Mouse (Mus musculus): ENCODE data around the gene Olfr1178. TPM values are rescaled to one million over a fixed set of nuclear protein-coding genes. Genes with fewer than 3 reads are reported as not detected.

The Olfr1178 gene
- total RNA-seq (2014; rRNA removed) (not detected in 2 replicates), polyA plus RNA-seq (2015; fragmentation: Nextera tagmentation; extraction: Ambion mirVana) (not detected in 2 replicates)

- H3K9ac ChIP-seq (replicated peaks; ENCODE audit: low read length, poor library complexity, severe bottlenecking): no peak within 1 kb of the TSS
- DNase-seq (ENCODE audit: low spot score) (no peak), ATAC-seq (ENCODE audit: low FRiP score) (no peak)
- 79% methylated on average over 1 of the region's 1 CpGs for WGBS
- H3K27me3 ChIP-seq (ENCODE audit: insufficient read depth, low read length): no peaks in the 10 kb centered on the region
- H3K4me3 ChIP-seq (ENCODE audit: low read depth, low read length): no peak within 1 kb of the TSS
- TF ChIP-seq CTCF (IDR thresholded peaks at IDR 0.05): no peak
- H3K27ac ChIP-seq (ENCODE audit: low read depth, low read length): no peak within 1 kb of the TSS
- no peaks in the 10 kb centered on the region for H3K36me3 ChIP-seq (ENCODE audit: insufficient read depth, low read length)
- H3K4me1 ChIP-seq (ENCODE audit: insufficient read depth, low read length): no peaks in the 10 kb centered on the region
- no peaks in the 10 kb centered on the region for H3K9me3 ChIP-seq (ENCODE audit: low read length)
- no peak within 1 kb of the TSS for H3K4me2 ChIP-seq (ENCODE audit: low read depth, low read length, poor library complexity, severe bottlenecking)
Measured at GRCm38 (mm10) chr2:88386762-88387161, at the start of gene Olfr1178. TSS of gene Olfr1178 (plus strand) at chr2:88387062.

- H3K27ac ChIP-seq (ENCODE audit: low read depth, low read length): no peak within 1 kb of the TSS
- H3K4me3 ChIP-seq (ENCODE audit: low read depth, low read length): no peak within 1 kb of the TSS
- no peak within 1 kb of the TSS for H3K4me2 ChIP-seq (ENCODE audit: low read depth, low read length, poor library complexity, severe bottlenecking)
- H3K9me3 ChIP-seq (ENCODE audit: low read length): no peaks in the 10 kb centered on the region
- DNase-seq (ENCODE audit: low spot score): no peak
- H3K27me3 ChIP-seq (ENCODE audit: insufficient read depth, low read length): no peaks in the 10 kb centered on the region
- no peaks in the 10 kb centered on the region for H3K36me3 ChIP-seq (ENCODE audit: insufficient read depth, low read length)
- no peaks in the 10 kb centered on the region for H3K4me1 ChIP-seq (ENCODE audit: insufficient read depth, low read length)
- no peak within 1 kb of the TSS for H3K9ac ChIP-seq (replicated peaks; ENCODE audit: low read length, poor library complexity, severe bottlenecking)
- WGBS: 75% methylated on average over 1 of the region's 1 CpGs
- ATAC-seq (ENCODE audit: low FRiP score): no peak
- TF ChIP-seq CTCF (IDR thresholded peaks at IDR 0.05): no peak
Measured at GRCm38 (mm10) chr2:88346392-88346791, 40.5 kb upstream of the Olfr1178 start, which contains the start of gene Olfr1177-ps. TSS of gene Olfr1177-ps (minus strand) at chr2:88346492.

GRCm38 (mm10) chr2:88356304-88356703 lies 30.6 kb upstream of the Olfr1178 start:
- 3% methylated on average over 2 of the region's 2 CpGs for WGBS
- TF ChIP-seq CTCF (IDR thresholded peaks at IDR 0.05): peak; percentile 82
- DNase-seq (ENCODE audit: low spot score) (peak; percentile 84), ATAC-seq (ENCODE audit: low FRiP score) (0 out of 2 replicates have a peak, but pooled peaks have one; percentile 34)
- H3K36me3 ChIP-seq (ENCODE audit: insufficient read depth, low read length): no peaks in the 10 kb centered on the region
- H3K27ac ChIP-seq (ENCODE audit: low read depth, low read length): no peak overlapping the region
- H3K4me2 ChIP-seq (ENCODE audit: low read depth, low read length, poor library complexity, severe bottlenecking): no peak overlapping the region
- no peak overlapping the region for H3K4me3 ChIP-seq (ENCODE audit: low read depth, low read length)
- no peaks in the 10 kb centered on the region for H3K27me3 ChIP-seq (ENCODE audit: insufficient read depth, low read length)
- H3K9me3 ChIP-seq (ENCODE audit: low read length): no peaks in the 10 kb centered on the region
- H3K4me1 ChIP-seq (ENCODE audit: insufficient read depth, low read length): no peaks in the 10 kb centered on the region
- H3K9ac ChIP-seq (replicated peaks; ENCODE audit: low read length, poor library complexity, severe bottlenecking): no peak overlapping the region

GRCm38 (mm10) chr2:88406353-88406752 lies 19.5 kb downstream of the Olfr1178 start, which contains the start of gene Olfr1179:
TSS of gene Olfr1179 (minus strand) at chr2:88406453.
- Histone ChIP-seq H3K9me3 (ENCODE audit: low read length) (no peaks in the 10 kb centered on the region), H3K4me2 (ENCODE audit: low read depth, low read length, poor library complexity, severe bottlenecking) (no peak within 1 kb of the TSS), H3K27ac (ENCODE audit: low read depth, low read length) (no peak within 1 kb of the TSS), H3K9ac (replicated peaks; ENCODE audit: low read length, poor library complexity, severe bottlenecking) (no peak within 1 kb of the TSS), H3K36me3 (ENCODE audit: insufficient read depth, low read length) (no peaks in the 10 kb centered on the region), H3K27me3 (ENCODE audit: insufficient read depth, low read length) (no peaks in the 10 kb centered on the region), H3K4me1 (ENCODE audit: insufficient read depth, low read length) (no peaks in the 10 kb centered on the region), H3K4me3 (ENCODE audit: low read depth, low read length) (no peak within 1 kb of the TSS)
- DNase-seq (ENCODE audit: low spot score) (no peak), ATAC-seq (ENCODE audit: low FRiP score) (no peak)
- TF ChIP-seq CTCF (IDR thresholded peaks at IDR 0.05): no peak
- WGBS: 85% methylated on average over 3 of the region's 3 CpGs

- H3K36me3 ChIP-seq (ENCODE audit: insufficient read depth, low read length): no peaks in the 10 kb centered on the region
- H3K27ac ChIP-seq (ENCODE audit: low read depth, low read length): no peak within 1 kb of the TSS
- no peaks in the 10 kb centered on the region for H3K4me1 ChIP-seq (ENCODE audit: insufficient read depth, low read length)
- H3K4me3 ChIP-seq (ENCODE audit: low read depth, low read length): no peak within 1 kb of the TSS
- H3K4me2 ChIP-seq (ENCODE audit: low read depth, low read length, poor library complexity, severe bottlenecking): no peak within 1 kb of the TSS
- no peak for TF ChIP-seq CTCF (IDR thresholded peaks at IDR 0.05)
- H3K9me3 ChIP-seq (ENCODE audit: low read length): no peaks in the 10 kb centered on the region
- WGBS: 84% methylated on average over 2 of the region's 2 CpGs
- H3K9ac ChIP-seq (replicated peaks; ENCODE audit: low read length, poor library complexity, severe bottlenecking): no peak within 1 kb of the TSS
- ATAC-seq (ENCODE audit: low FRiP score) (no peak), DNase-seq (ENCODE audit: low spot score) (no peak)
- no peaks in the 10 kb centered on the region for H3K27me3 ChIP-seq (ENCODE audit: insufficient read depth, low read length)
Measured at GRCm38 (mm10) chr2:88419051-88419450, 32.2 kb downstream of the Olfr1178 start, which contains the start of gene Olfr1180. TSS of gene Olfr1180 (minus strand) at chr2:88419151.

- Histone ChIP-seq H3K36me3 (ENCODE audit: insufficient read depth, low read length) (no peaks in the 10 kb centered on the region), H3K4me2 (ENCODE audit: low read depth, low read length, poor library complexity, severe bottlenecking) (no peak within 1 kb of the TSS), H3K27ac (ENCODE audit: low read depth, low read length) (no peak within 1 kb of the TSS), H3K4me1 (ENCODE audit: insufficient read depth, low read length) (no peaks in the 10 kb centered on the region), H3K27me3 (ENCODE audit: insufficient read depth, low read length) (no peaks in the 10 kb centered on the region), H3K9me3 (ENCODE audit: low read length) (no peaks in the 10 kb centered on the region), H3K9ac (replicated peaks; ENCODE audit: low read length, poor library complexity, severe bottlenecking) (no peak within 1 kb of the TSS), H3K4me3 (ENCODE audit: low read depth, low read length) (no peak within 1 kb of the TSS)
- WGBS: 93% methylated on average over 1 of the region's 1 CpGs
- no peak for TF ChIP-seq CTCF (IDR thresholded peaks at IDR 0.05)
- no peak for DNase-seq (ENCODE audit: low spot score)
- ATAC-seq (ENCODE audit: low FRiP score): no peak
Measured at GRCm38 (mm10) chr2:88426071-88426470, 39.2 kb downstream of the Olfr1178 start, which contains the start of gene Olfr1181. TSS of gene Olfr1181 (minus strand) at chr2:88426171.
